In the genomic region with DNA sequence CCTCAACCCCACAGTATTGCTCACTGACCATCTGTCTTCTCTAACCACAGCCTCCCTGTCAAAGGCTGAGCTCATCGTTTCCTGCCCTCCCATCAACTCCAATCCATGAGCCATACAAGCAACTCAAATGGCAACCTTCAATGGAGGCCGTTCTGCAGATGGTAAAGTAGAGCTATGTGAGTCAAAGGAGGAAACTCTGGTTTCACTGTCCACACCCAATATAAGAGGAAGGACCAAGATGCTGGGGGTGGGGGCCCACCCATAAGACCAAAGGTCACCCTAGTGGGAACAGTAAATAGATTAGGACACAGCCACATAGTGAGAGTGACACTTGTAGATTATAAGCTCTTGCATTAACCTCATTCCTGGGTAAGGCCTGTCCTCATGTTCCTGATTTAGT, we compare ENCODE assay signal across 22 mouse cellular contexts. TPM values are rescaled to one million over a fixed set of nuclear protein-coding genes. Genes with fewer than 3 reads are reported as not detected.
DNase-seq lines count a peak whose midpoint lies in the region; ATAC-seq and TF ChIP-seq lines count a peak whose summit lies in the region.
"Had no signal": no experiment of that assay in that cellular context is flagged by ENCODE, and none has a peak within 500 bp of the region (broad histone marks: within the 10 kb centered on the region; RNA-seq: fewer than 3 reads in every experiment).

No protein-coding gene starts in this region.

- TF ChIP-seq CTCF in liver, adult 2 months (IDR thresholded peaks at IDR 0.05; ENCODE audit: low read depth, low read length): no peak
- TF ChIP-seq CTCF in bone marrow, adult 2 months (IDR thresholded peaks at IDR 0.05; ENCODE audit: control insufficient read depth, insufficient read depth, low read length): no peak

- peaks cover 4% of the 10 kb centered on the region; the same call in 1 of the 2 replicates for H3K4me1 ChIP-seq in liver, adult 2 months (ENCODE audit: control insufficient read depth, insufficient read depth, low read length)
- H3K4me1 ChIP-seq in bone marrow, adult 2 months (ENCODE audit: control insufficient read depth, insufficient read depth, low read length): peaks cover 11% of the 10 kb centered on the region
- H3K4me1 ChIP-seq in stomach, embryonic 16.5 days (ENCODE audit: control insufficient read depth, insufficient read depth, low read length): peaks cover 27% of the 10 kb centered on the region
- H3K4me1 ChIP-seq: forebrain, embryonic 13.5 days; liver, embryonic 15.5 days; neural tube, embryonic 12.5 days had no signal

- WGBS in liver, adult 2 months: 86% methylated on average over 2 of the region's 2 CpGs
- WGBS in bone marrow, adult 2 months: 59% methylated on average over 2 of the region's 2 CpGs
- 76% methylated on average over 2 of the region's 2 CpGs for WGBS in stomach, embryonic 16.5 days

- H3K9ac ChIP-seq in liver, adult 2 months (ENCODE audit: low read depth, low read length): no peak overlapping the region
- H3K9ac ChIP-seq in stomach, embryonic 16.5 days (ENCODE audit: low read length): no peak overlapping the region
- H3K9ac ChIP-seq: forebrain, embryonic 13.5 days; heart, embryonic 15.5 days; kidney, embryonic 15.5 days; liver, embryonic 15.5 days; neural tube, embryonic 12.5 days had no signal

- no peaks in the 10 kb centered on the region for H3K27me3 ChIP-seq in liver, adult 2 months (ENCODE audit: control insufficient read depth, insufficient read depth, low read length)
- H3K27me3 ChIP-seq in stomach, embryonic 16.5 days (ENCODE audit: control insufficient read depth, insufficient read depth, low read length): no peaks in the 10 kb centered on the region
- H3K27me3 ChIP-seq: forebrain, embryonic 13.5 days; heart, embryonic 15.5 days; neural tube, embryonic 12.5 days; Patski had no signal

- no peaks in the 10 kb centered on the region for H3K36me3 ChIP-seq in liver, adult 2 months (ENCODE audit: control insufficient read depth, insufficient read depth, low read length)
- H3K36me3 ChIP-seq in stomach, embryonic 16.5 days (ENCODE audit: control insufficient read depth, insufficient read depth, low read length): no peaks in the 10 kb centered on the region
- H3K36me3 ChIP-seq: heart, embryonic 15.5 days; kidney, embryonic 15.5 days; liver, embryonic 15.5 days; neural tube, embryonic 12.5 days had no signal

- no peaks in the 10 kb centered on the region for H3K9me3 ChIP-seq in stomach, embryonic 16.5 days (replicated peaks; ENCODE audit: control insufficient read depth, low read length)
- H3K9me3 ChIP-seq: forebrain, embryonic 13.5 days; heart, embryonic 15.5 days; kidney, embryonic 15.5 days; liver, embryonic 15.5 days; neural tube, embryonic 12.5 days had no signal

- no peak for TF ChIP-seq POLR2A in liver, adult 2 months (IDR thresholded peaks at IDR 0.05; ENCODE audit: extremely low read depth, insufficient read depth, low read length)
- TF ChIP-seq POLR2A in bone marrow, adult 2 months (IDR thresholded peaks at IDR 0.05; ENCODE audit: borderline replicate concordance, control insufficient read depth, low read depth, low read length): no peak

- H3K4me2 ChIP-seq in stomach, embryonic 16.5 days (ENCODE audit: low read depth, low read length): no peak overlapping the region
- H3K4me2 ChIP-seq: forebrain, embryonic 13.5 days; heart, embryonic 15.5 days; kidney, embryonic 15.5 days; liver, embryonic 15.5 days; neural tube, embryonic 12.5 days had no signal

- no peak overlapping the region for H3K27ac ChIP-seq in liver, adult 2 months (replicated peaks; ENCODE audit: insufficient read depth, low read depth, low read length)
- H3K27ac ChIP-seq in bone marrow, adult 2 months (ENCODE audit: control insufficient read depth, insufficient read depth, low read depth, low read length, poor library complexity): peak overlapping the region; percentile 19; the same call in 1 of the 2 replicates
- no peak overlapping the region for H3K27ac ChIP-seq in stomach, embryonic 16.5 days (ENCODE audit: low read length)
- H3K27ac ChIP-seq: forebrain, embryonic 13.5 days; heart, embryonic 15.5 days; layer of hippocampus, adult 2 months; left cerebral cortex, adult 2 months; liver, embryonic 15.5 days; neural tube, embryonic 12.5 days had no signal

- H3K4me3 ChIP-seq in liver, adult 2 months (ENCODE audit: insufficient read depth, low read depth, low read length): no peak overlapping the region
- H3K4me3 ChIP-seq in bone marrow, adult 2 months (replicated peaks; ENCODE audit: control insufficient read depth, low read depth, low read length): no peak overlapping the region
- H3K4me3 ChIP-seq in stomach, embryonic 16.5 days (replicated peaks; ENCODE audit: low read length): no peak overlapping the region
- H3K4me3 ChIP-seq: forebrain, embryonic 13.5 days; heart, embryonic 15.5 days; kidney, embryonic 15.5 days; layer of hippocampus, adult 2 months; left cerebral cortex, adult 2 months; liver, embryonic 15.5 days; neural tube, embryonic 12.5 days had no signal

- no peaks in the 10 kb centered on the region for H3K79me2 ChIP-seq in liver, adult 2 months (ENCODE audit: control insufficient read depth, insufficient read depth, low read length)

- ATAC-seq in stomach, embryonic 16.5 days (ENCODE audit: insufficient read depth, low FRiP score): 0 out of 2 replicates have a peak, but pooled peaks have one; percentile 8
- ATAC-seq: activated CD4-positive, CD25-positive, alpha-beta regulatory T cell, adult 4 months; forebrain, embryonic 13.5 days; Patski had no signal

- peak; percentile 19 for DNase-seq in liver, adult 2 months (ENCODE audit: extremely low read depth, low read depth, low spot score)
- DNase-seq in liver: no peak
- peak; percentile 36 to 49 for DNase-seq in lung, postnatal 4 days
- DNase-seq in layer of hippocampus, postnatal 14 days (ENCODE audit: low spot score in 2 of 2): no peak
- DNase-seq in embryo, embryonic 9.5 days (ENCODE audit: extremely low spot score): no peak
- DNase-seq: adrenal gland, postnatal 14 days; cerebellum, postnatal 10 days; thymus, postnatal 36 days had no signal

RNA-seq across cellular contexts. Expression of a gene that starts 34.1 kb away (rescaled TPM):
- total RNA-seq in liver, adult 2 months (2014; rRNA removed): not detected in 2 replicates
- polyA plus RNA-seq in liver, adult 2 months (2012; rRNA removed): not detected in 2 replicates
- not detected in 2 replicates for polyA plus RNA-seq in bone marrow, adult 2 months (2011; ENCODE audit: insufficient read depth, insufficient read length, low replicate concordance, missing spikeins)
- polyA plus RNA-seq in stomach, embryonic 16.5 days (2015; fragmentation: Nextera tagmentation; extraction: Ambion mirVana): not detected in 2 replicates
- total RNA-seq in layer of hippocampus, postnatal 14 days (2021): not detected
- total RNA-seq: adrenal gland, postnatal 14 days; layer of hippocampus, adult 2 months; left cerebral cortex, adult 2 months had no signal
- polyA plus RNA-seq: activated CD4-positive, CD25-positive, alpha-beta regulatory T cell, adult 4 months; forebrain, embryonic 13.5 days; hindbrain, embryonic 11.5 days; limb, embryonic 11.5 days; liver, embryonic 15.5 days; midbrain, postnatal 0 days; neural tube, embryonic 12.5 days; Patski had no signal

Comparison
In these comparisons a context has a peak if more than half of its experiments do, and no peak if none do; other contexts are left out.
1. DNase-seq: peak in liver, adult 2 months (single experiment) and lung, postnatal 4 days (2 of 2); none in liver (single experiment), layer of hippocampus, postnatal 14 days (0 of 2) and embryo, embryonic 9.5 days (single experiment).